Mouse (Mus musculus) spleen, adult 2 months (tissue): ENCODE results near the gene Hmcn1.

ENCODE experiments used
- CTCF ChIP-seq: fragments of 200-500 bp; IDR thresholded peaks from 2 replicates; pipeline ENCODE4 v1.5.1; 2011; ENCODE audit warnings: mild to moderate bottlenecking, inconsistent platforms; ENCODE audit not compliant: insufficient read depth, insufficient read length, insufficient replicate concordance; ENCODE audit errors: extremely low read depth
- POLR2A ChIP-seq: fragments of 200-500 bp; IDR thresholded peaks from 2 replicates; pipeline ENCODE4 v1.6.1; 2011; ENCODE audit warnings: low read depth, low read length, inconsistent platforms

DNA sequence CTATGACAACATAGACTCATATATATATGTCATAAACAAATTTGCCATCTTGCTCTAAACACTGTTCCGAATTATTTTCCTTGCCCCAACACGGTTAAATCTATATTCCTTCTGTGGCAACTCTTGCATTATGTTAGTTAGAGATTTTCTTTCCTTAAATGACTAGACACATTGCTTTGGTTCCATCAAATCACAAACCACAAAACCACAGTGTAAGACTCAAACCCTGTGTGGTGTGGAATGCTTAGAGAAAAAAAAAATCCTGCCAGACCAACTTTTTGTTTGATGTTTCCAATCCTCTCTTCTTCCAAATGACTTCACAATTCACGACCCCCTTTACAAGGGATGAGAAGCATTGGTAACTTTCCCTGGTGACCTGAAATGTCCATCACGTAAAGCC lies 231.6 kb downstream of the Hmcn1 start:
- no peak for TF ChIP-seq POLR2A
- TF ChIP-seq CTCF = no peak
